Mouse (Mus musculus): ENCODE results near the gene Fam166b.

Fam166b gene

DNA sequence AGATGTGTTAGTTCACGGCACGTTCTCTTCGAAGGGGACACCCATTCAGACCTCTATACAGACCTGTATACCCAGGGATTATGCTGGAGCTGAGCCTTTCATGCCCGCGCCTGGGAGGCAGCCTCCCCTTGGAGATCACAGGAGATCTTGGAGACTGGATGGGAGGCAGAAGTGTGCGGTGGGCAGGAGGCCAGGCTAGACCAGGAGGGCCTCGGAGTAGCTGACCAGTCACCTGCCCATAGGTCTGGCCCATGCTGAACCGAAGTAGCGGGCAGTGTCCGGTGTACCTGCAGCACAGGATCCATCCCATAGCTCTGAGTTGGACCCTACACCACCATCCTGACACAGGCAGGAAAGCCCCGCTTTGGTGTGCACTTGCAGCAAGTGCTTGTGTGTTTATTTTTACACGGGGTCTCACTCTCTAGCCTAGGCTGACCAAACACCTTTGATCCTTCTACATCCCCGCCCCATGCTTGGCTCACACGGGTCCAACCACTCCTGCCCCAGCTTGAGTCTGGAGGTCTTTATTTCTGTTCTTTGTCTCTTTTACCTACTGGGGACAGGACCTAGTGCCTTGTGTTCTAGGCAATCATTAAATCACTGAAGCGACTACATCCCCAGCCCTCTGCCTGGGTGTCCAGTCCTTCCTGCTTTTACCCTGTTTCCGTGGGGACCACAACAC is 613 bp downstream of the Fam166b start:
- DNase-seq (ENCODE audit: extremely low spot score), result no peak

GRCm38 (mm10) chr4:43427501-43428179 is 1.3 kb downstream of the Fam166b start:
- DNase-seq (ENCODE audit: extremely low spot score), result no peak

GRCm38 (mm10) chr4:43426487-43426886 is 2.4 kb downstream of the Fam166b start:
- peak; percentile 15 for DNase-seq (ENCODE audit: extremely low spot score)

- DNase-seq (ENCODE audit: extremely low spot score), result peak; percentile 29
Observed at GRCm38 (mm10) chr4:43425648-43426380, 3.1 kb downstream of the Fam166b start.

DNA sequence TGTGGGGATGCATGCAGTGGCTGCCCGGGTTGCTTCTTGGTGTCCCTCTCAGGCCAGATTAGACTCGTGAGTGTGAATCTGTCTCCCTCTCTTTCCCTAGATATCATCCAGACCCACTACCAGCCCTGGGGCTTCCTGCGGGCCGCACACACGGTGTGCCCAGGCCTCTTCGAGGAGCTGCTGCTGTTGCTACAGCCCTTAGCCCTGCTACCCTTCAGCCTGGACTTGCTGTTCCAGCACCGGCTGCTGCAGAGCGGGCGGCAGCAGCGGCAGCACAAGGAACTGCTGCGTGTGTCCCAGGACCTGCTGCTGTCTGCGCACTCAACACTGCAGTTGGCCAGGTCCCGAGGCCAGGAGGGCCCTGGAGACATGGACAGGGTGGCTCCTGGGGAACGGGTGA is 3.7 kb downstream of the Fam166b start:
- peak; percentile 41 for DNase-seq (ENCODE audit: extremely low spot score)

- no peak for DNase-seq (ENCODE audit: extremely low spot score)
Observed at GRCm38 (mm10) chr4:43424072-43424471, 4.9 kb downstream of the Fam166b start.

- no peak for DNase-seq (ENCODE audit: extremely low spot score)
Observed at GRCm38 (mm10) chr4:43423267-43423934, 5.5 kb downstream of the Fam166b start.

- DNase-seq (ENCODE audit: extremely low spot score), result no peak
Observed at GRCm38 (mm10) chr4:43421632-43422240, 7.2 kb downstream of the Fam166b start.

DNA sequence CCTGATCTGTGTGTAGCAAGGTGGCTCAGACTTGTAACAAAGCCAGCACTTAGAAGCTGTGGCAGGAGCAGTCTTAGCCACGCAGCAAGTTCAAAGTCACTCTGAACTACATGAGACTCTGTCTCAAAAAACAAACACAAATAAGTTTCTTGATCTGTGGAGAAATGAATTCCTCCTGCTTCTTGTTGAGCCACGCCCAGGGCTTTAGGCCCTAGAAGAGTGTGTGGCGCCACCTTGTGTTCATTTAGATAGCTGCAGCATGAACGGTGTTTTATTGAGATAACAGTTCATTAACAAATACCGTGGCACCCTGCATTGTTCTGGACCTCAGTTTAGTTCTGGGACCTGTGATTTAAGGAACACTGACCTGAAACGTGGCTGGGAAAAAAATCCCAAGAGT is 8.6 kb downstream of the Fam166b start:
- DNase-seq (ENCODE audit: extremely low spot score), result peak; percentile 71

DNA sequence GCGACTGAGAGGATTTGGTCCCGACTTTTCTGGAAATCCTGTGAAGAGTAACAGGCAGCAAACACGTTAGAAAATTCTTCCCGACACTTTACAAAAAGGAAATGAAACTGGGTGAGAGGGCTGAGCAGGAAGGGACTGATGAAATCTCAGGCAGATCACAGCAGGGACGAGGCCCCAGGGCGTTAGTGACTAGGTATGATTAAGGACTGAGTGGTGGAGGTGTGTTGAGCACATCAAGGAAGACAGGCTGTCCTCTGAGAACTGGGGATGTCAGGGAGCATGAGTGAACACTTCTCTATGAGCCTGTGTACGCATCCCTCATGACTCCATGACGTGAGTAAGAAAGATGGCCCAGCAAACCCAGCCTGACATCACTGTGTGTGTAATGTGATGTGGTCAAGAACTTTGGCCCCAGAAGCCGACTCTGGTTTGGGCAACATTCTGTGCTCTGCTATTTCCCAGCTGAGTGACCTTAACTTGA is 9.1 kb downstream of the Fam166b start:
- no peak for DNase-seq (ENCODE audit: extremely low spot score)

DNA sequence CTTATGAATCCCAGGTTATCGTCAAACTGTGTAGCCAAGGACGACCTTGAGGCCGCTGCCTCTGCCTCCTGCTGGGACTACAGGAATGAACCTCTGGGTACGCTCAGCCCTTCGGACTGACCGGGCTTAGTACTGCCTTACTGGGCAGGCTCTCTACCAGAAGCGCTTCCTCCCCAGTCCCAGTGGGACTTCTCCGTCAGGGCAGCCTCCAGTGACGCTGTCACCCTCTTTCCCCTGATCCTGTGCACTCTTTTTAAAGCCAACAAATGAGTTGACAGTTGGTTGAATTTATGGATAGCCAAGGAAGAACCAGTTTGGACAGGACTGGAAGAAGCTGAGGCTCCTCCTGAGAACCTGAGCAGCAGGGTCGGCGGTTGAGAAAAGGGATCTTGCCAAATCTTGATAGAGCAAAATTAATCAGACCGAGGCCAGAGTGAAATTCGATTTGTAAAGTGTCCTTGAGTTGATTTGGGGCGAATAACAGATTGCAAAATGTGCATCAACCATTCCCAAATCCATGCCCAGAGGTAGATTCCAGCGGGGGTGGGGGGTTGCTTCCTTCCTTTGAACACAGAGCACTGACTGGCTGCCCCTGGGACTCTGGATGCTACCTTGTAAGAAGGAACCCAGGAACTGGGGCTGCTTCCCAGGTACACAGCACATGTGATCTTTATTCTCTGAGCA is 9.8 kb downstream of the Fam166b start:
- DNase-seq (ENCODE audit: extremely low spot score), result no peak

- DNase-seq (ENCODE audit: extremely low spot score), result no peak
Observed at GRCm38 (mm10) chr4:43418450-43418849, 10.5 kb downstream of the Fam166b start.

DNA sequence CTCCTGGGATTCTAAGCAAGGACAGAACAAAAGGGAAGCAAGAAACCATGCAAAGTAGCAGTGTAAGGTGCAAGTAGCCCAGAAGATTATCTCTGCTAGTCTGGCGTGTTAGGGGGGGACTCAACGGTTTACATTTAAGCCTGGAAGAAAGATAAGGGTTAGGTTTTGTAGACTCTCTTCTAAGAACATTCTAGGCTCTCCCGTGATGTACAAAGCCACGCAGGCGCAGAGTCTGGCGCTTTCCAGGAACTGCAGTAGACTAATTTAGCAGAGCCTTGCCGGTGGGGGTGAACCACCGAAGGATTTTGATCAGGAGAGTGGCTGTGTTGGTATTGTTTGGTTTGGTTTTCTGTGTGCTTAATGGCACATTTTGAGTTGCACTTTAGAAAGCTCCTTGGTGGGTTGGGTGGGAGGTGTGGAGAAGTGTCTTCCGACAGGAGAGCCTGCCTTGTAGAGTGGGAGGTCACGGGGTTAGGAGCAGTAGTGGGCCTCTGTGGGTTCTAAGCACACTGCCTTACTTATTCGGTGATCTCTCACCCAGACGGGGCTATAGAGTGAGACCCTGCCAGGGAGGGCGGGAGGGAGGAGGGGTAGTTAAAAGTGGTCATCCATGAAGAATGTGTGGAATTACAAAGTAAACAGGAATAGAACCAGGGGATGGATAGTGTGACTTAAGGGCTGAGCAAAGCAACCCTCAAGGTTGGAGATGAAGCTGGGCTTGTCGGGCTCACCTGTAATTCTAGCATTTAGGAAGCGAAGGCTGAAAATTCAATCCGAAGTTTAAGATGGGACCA is 11.5 kb downstream of the Fam166b start:
- no peak for DNase-seq (ENCODE audit: extremely low spot score)

DNA sequence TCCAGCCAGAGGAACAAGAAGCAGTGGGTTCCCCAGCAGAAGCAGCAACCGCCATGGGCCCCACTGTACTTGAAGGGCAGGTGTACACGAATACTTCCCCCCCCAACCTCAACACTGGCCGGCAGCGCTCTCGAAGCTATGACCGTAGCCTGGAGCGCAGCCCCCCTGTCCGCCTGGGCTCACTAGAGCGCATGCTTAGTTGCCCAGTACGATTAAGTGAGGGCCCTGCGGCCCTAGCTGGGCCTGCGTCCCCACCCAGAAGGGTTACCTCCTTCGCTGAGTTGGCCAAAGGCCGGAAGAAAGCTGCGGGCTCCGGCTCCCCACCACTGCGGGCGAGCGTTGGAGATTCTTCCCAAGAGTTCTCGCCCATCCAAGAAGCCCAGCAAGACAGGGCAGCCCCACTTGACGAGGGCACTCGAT is 12.9 kb downstream of the Fam166b start:
- DNase-seq (ENCODE audit: extremely low spot score), result no peak

DNA sequence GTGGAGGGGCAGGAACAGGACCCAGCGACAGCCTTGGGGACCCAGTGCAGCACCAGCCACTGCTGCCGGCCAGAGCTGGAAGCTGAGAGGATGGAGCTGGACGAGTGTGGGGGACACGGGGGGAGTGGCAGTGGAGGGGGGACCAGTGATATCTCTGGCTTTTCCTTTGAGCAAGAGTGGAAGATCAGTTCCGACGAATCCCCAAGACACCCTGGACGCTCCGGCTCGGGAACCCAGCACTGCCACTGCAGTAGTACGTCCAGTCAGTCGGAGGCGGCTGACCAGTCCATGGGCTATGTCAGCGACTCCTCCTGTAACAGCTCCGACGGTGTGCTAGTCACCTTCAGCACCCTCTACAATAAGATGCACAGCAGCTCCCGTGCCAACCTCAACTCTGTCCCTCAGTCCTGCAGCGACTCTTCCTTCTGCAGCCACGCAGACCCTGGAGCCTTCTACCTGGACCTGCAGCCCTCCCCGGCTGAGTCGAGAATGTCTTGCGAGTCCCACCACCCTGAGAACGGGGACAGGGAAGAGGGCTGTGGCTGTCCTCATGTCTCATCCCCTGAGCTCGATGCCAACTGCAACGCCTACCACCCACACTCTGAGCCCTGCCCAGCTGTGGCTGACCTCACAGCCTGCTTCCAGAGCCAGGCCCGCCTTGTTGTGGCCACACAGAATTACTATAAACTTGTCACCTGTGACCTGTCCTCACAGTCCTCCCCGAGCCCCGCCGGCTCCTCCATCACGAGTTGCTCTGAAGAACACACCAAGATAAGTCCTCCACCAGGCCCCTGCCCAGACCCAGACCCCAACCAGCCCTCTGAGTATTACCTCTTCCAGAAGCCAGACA is 13.5 kb downstream of the Fam166b start:
- DNase-seq (ENCODE audit: extremely low spot score), result no peak

DNA sequence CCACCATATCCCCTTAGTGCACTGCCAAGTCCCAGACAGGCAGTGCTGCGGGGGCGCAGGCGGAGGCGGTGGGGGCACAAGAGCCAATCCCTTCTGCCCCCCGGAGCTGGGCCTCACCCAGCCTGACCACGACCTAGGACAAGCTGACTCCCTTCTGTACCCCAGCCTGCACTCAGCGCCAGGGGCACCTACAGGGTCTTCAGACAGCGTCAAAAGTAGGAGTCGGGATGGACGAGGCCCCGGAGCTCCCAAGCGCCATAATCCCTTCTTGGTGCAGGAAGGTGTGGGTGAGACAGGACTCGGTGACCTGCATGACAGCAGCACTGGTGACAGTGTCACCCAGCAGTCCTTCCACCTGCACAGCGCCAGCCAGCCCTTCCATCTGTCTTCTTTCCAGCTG is 14.2 kb downstream of the Fam166b start:
- no peak for DNase-seq (ENCODE audit: extremely low spot score)

DNA sequence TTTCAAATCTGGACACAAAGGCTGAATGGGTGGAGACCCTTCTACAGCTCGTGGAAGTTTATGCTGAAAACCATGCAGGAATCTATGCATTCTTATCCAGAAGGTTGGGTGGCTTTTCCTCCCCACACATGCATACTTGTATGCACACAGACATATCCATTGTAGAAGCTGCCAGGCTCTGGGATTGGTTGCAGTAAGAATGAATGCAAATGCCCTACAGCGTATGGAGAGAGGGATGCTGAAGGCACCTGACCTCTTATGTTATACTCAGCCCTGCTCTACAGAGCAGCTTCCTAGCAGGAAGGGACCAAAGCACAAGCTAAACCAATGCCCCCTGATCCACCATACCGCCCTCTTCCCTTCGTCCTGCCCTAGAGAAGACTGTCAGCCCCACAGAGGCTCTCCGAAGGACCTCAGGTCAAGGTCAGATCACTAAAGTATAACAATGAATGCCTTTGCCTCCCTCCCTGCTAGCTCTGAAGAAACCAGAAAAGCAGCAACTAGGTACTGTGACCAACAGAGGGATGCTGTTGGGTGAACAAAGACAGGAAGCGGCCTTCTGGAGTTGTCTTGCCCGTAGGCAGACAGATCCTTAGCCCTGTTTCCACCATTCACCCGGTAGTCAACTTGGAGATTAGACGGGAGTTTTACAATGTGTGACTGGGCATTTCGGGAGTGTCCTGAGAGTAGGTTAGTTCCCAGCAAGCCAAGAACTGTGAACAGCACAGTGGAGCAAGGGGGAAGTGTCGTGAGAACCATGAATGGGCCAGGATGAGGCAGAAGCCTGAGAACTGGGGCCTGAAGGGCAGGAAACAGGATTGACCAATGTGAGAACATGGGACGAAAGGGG is 21.6 kb downstream of the Fam166b start:
- DNase-seq (ENCODE audit: extremely low spot score), result no peak
